Mouse (Mus musculus) C2C12 (cell line): ENCODE data around the gene Reln.

Experiments used
- CEBPB ChIP-seq: IDR thresholded peaks from one replicate; pipeline ENCODE4 v1.6.1; 2011; ENCODE audit warnings: low read depth, mild to moderate bottlenecking, control low read depth, moderate library complexity
- CTCF ChIP-seq: IDR thresholded peaks from one replicate; pipeline ENCODE4 v1.5.1; 2011; ENCODE audit not compliant: control insufficient read depth, insufficient read depth, insufficient read length
- FOSL1 ChIP-seq: IDR thresholded peaks from one replicate; pipeline ENCODE4 v1.8.0; 2011; ENCODE audit warnings: mild to moderate bottlenecking, low read length; ENCODE audit not compliant: poor library complexity, insufficient read depth, severe bottlenecking
- MYOG ChIP-seq: IDR thresholded peaks from one replicate; pipeline ENCODE4 v1.6.1; 2011; ENCODE audit not compliant: control insufficient read depth, insufficient read length; ENCODE audit errors: extremely low read depth

DNA sequence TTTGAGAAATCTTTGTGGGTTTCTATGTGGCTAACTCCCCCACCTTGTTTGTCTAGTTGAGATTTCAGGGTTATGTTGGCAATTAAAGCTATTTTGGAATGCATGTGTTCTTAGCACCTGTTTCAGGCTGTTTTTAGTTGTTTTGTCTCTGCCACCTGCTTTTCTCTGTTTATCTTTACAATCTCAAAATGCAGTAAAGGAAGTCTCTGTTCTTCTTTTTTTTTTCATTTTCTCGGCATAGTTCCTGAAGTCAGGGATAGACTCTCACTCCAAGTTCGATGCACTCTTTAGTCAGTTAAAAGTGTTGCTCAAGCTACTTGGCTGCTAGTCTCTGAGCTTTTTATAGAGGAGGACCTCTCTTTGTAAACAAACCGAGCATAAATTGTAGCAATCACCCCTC is 320.4 kb downstream of the Reln start:
- TF ChIP-seq CTCF (no peak), CEBPB (no peak), MYOG (no peak), FOSL1 (no peak)
